9 mouse cellular contexts compared by ENCODE assay signal in genomic region chr11:106418622-106419196, GRCm38 (mm10). TPM values are rescaled to one million over a fixed set of nuclear protein-coding genes. Genes with fewer than 3 reads are reported as not detected.
A peak's percentile ranks its signal among the peaks of the same experiment; 100 is the strongest.
DNase-seq lines count a peak whose midpoint lies in the region; ATAC-seq and TF ChIP-seq lines count a peak whose summit lies in the region.
"Had no signal": no experiment of that assay in that cellular context is flagged by ENCODE, and none has a peak within 500 bp of the region (broad histone marks: within the 10 kb centered on the region; RNA-seq: fewer than 3 reads in every experiment).

No protein-coding gene starts in this region.

- no peak overlapping the region for H3K4me3 ChIP-seq in ES-Bruce4 (ENCODE audit: low read depth, low read length)
- H3K4me3 ChIP-seq in forebrain, embryonic 13.5 days, result no peak overlapping the region
- no peak overlapping the region for H3K4me3 ChIP-seq in layer of hippocampus, adult 2 months
- H3K4me3 ChIP-seq in lung, adult 2 months (replicated peaks; ENCODE audit: extremely low read depth, low read depth, low read length), result no peak overlapping the region
- H3K4me3 ChIP-seq: limb, embryonic 15.5 days had no signal

- intact Hi-C loops in heart, postnatal 36 days (cut with DNase I), result loop anchor here (1.0 to 10.0 kb wide), 3 partner anchors 73 to 326 kb away; no protein-coding TSS in a partner anchor

- H3K4me1 ChIP-seq in ES-Bruce4 (ENCODE audit: control insufficient read depth, insufficient read depth, low read length), result no peaks in the 10 kb centered on the region
- no peaks in the 10 kb centered on the region for H3K4me1 ChIP-seq in forebrain, embryonic 13.5 days
- H3K4me1 ChIP-seq in lung, adult 2 months (ENCODE audit: control insufficient read depth, insufficient read depth, low read length), result no peaks in the 10 kb centered on the region
- H3K4me1 ChIP-seq: limb, embryonic 15.5 days had no signal

- TF ChIP-seq CTCF in ES-Bruce4 (IDR thresholded peaks at IDR 0.05; ENCODE audit: low read depth, low read length), result peak; percentile 89
- peak; percentile 99 for TF ChIP-seq CTCF in layer of hippocampus, adult 2 months (conservative IDR thresholded peaks at IDR 0.05)
- TF ChIP-seq CTCF in lung, adult 2 months (IDR thresholded peaks at IDR 0.05; ENCODE audit: insufficient read depth, low read length), result peak; percentile 95

- DNase-seq in c-Kit-positive CD71-positive TER-119-negative erythroid progenitor cells, embryonic 14.5 days (ENCODE audit: low read depth), result peak; percentile 78
- DNase-seq in heart, postnatal 36 days, result peak; percentile 83
- DNase-seq in layer of hippocampus, adult 2 months (ENCODE audit: low spot score in 2 of 2), result peak; percentile 74 to 83
- DNase-seq in lung, adult 2 months, result peak; percentile 75
- DNase-seq in ovary, postnatal 10 days (ENCODE audit: low spot score), result peak; percentile 60
- DNase-seq in thymus, postnatal 0 days (ENCODE audit: low spot score), result peak; percentile 91

- H3K4me2 ChIP-seq in forebrain, embryonic 13.5 days, result no peak overlapping the region
- H3K4me2 ChIP-seq: limb, embryonic 15.5 days had no signal

- no peak overlapping the region for H3K27ac ChIP-seq in ES-Bruce4 (ENCODE audit: insufficient read depth, low read length)
- H3K27ac ChIP-seq in forebrain, embryonic 13.5 days, result no peak overlapping the region
- H3K27ac ChIP-seq in layer of hippocampus, adult 2 months, result no peak overlapping the region

- no peak for TF ChIP-seq POLR2A in ES-Bruce4 (IDR thresholded peaks at IDR 0.05; ENCODE audit: insufficient read depth, low read length)
- no peak for TF ChIP-seq POLR2A in lung, adult 2 months (IDR thresholded peaks at IDR 0.05; ENCODE audit: borderline replicate concordance, extremely low read depth, low read depth, low read length)

- no peaks in the 10 kb centered on the region for H3K9me3 ChIP-seq in ES-Bruce4 (replicated peaks; ENCODE audit: control insufficient read depth, insufficient read depth, low read length, poor library complexity, severe bottlenecking)
- no peaks in the 10 kb centered on the region for H3K9me3 ChIP-seq in forebrain, embryonic 13.5 days (replicated peaks)
- H3K9me3 ChIP-seq: limb, embryonic 15.5 days had no signal

- peak; percentile 61; the same call in 1 of the 2 replicates for ATAC-seq in forebrain, embryonic 13.5 days

- no peak overlapping the region for H3K9ac ChIP-seq in ES-Bruce4 (ENCODE audit: low read depth, poor library complexity, severe bottlenecking)
- no peak overlapping the region for H3K9ac ChIP-seq in forebrain, embryonic 13.5 days

- H3K36me3 ChIP-seq in ES-Bruce4 (ENCODE audit: control insufficient read depth, insufficient read depth, low read length, poor library complexity, severe bottlenecking), result peaks cover 4% of the 10 kb centered on the region; the same call in 1 of the 2 replicates
- peaks cover 19% of the 10 kb centered on the region; the same call in 1 of the 2 replicates for H3K36me3 ChIP-seq in forebrain, embryonic 13.5 days (ENCODE audit: poor library complexity, severe bottlenecking)

- 49% methylated on average over 4 of the region's 4 CpGs for whole genome bisulfite sequencing in forebrain, embryonic 13.5 days
- 34% methylated on average over 4 of the region's 4 CpGs for WGBS in lung, adult 2 months

- no peak for TF ChIP-seq EP300 in ES-Bruce4 (IDR thresholded peaks at IDR 0.05; ENCODE audit: insufficient read depth, low read depth, low read length)

- H3K27me3 ChIP-seq in ES-Bruce4 (ENCODE audit: control insufficient read depth, insufficient read depth, low read length, poor library complexity, severe bottlenecking), result no peaks in the 10 kb centered on the region
- no peaks in the 10 kb centered on the region for H3K27me3 ChIP-seq in forebrain, embryonic 13.5 days
- H3K27me3 ChIP-seq: limb, embryonic 15.5 days had no signal

RNA-seq across cellular contexts. Expression of gene Icam2, which starts 30.8 kb away (rescaled TPM):
- polyA plus RNA-seq in ES-Bruce4 (2011; ENCODE audit: insufficient read depth, insufficient read length, low read depth, missing spikeins), result not detected in 2 replicates
- polyA plus RNA-seq in forebrain, embryonic 13.5 days (2015; fragmentation: Nextera tagmentation; extraction: Ambion mirVana), result 10.3 and 11.6 TPM in 2 replicates
- total RNA-seq in heart, postnatal 36 days (2021), result 10 to 100 TPM; 30.3 to 34.9 TPM
- total RNA-seq in layer of hippocampus, adult 2 months (2021), result 1 to 10 TPM; 2.1 to 2.2 TPM
- 294 and 318 TPM in 2 replicates for polyA plus RNA-seq in lung, adult 2 months (2012; rRNA removed)
- 123 and 124 TPM in 2 replicates for polyA plus RNA-seq in thymus, postnatal 0 days (2015; fragmentation: Nextera tagmentation; extraction: Ambion mirVana)

RNA-seq across cellular contexts. Expression of gene Prr29, which starts 53.4 kb away (rescaled TPM):
- polyA plus RNA-seq in ES-Bruce4 (2011; ENCODE audit: insufficient read depth, insufficient read length, low read depth, missing spikeins), result not detected in 2 replicates
- polyA plus RNA-seq in forebrain, embryonic 13.5 days (2015; fragmentation: Nextera tagmentation; extraction: Ambion mirVana), result not detected in 2 replicates
- total RNA-seq in heart, postnatal 36 days (2021), result under 1 TPM; 0.81 to 0.92 TPM
- not detected for total RNA-seq in layer of hippocampus, adult 2 months (2021)
- polyA plus RNA-seq in lung, adult 2 months (2012; rRNA removed), result 27.3 and 30.4 TPM in 2 replicates
- 31.2 and 33.1 TPM in 2 replicates for polyA plus RNA-seq in thymus, postnatal 0 days (2015; fragmentation: Nextera tagmentation; extraction: Ambion mirVana)

Comparison
In these comparisons a context has a peak if more than half of its experiments do, and no peak if none do; other contexts are left out.
1. RNA of gene Icam2, which starts 30.8 kb away (polyA plus RNA-seq): 294 to 318 TPM in lung, adult 2 months, 123 to 124 TPM in thymus, postnatal 0 days and 10.3 to 11.6 TPM in forebrain, embryonic 13.5 days; not detected in ES-Bruce4; every median in the first group is over 10 times any median in the second.
2. RNA of gene Prr29, which starts 53.4 kb away (polyA plus RNA-seq): 31.2 to 33.1 TPM in thymus, postnatal 0 days and 27.3 to 30.4 TPM in lung, adult 2 months; not detected in ES-Bruce4 and not detected in forebrain, embryonic 13.5 days; every median in the first group is over 10 times any median in the second.
3. Peak in every context shown above with its lines, with median percentiles within 50 percentile points of each other: CTCF ChIP-seq and DNase-seq.